Mouse (Mus musculus): ENCODE data around the gene Gen1.

Gen1 gene

GRCm38 (mm10) chr12:11265382-11266281, at the start of gene Gen1, which contains the start of gene Smc6:
Gen1 (minus strand) TSS chr12:11265801.
Smc6 (plus strand) TSS chr12:11265886.
- DNase-seq (ENCODE audit: low read depth, low spot score) = peak; percentile 97

- DNase-seq (ENCODE audit: low read depth, low spot score) = no peak
Observed at GRCm38 (mm10) chr12:11313840-11314239, 48.2 kb upstream of the Gen1 start.

DNA sequence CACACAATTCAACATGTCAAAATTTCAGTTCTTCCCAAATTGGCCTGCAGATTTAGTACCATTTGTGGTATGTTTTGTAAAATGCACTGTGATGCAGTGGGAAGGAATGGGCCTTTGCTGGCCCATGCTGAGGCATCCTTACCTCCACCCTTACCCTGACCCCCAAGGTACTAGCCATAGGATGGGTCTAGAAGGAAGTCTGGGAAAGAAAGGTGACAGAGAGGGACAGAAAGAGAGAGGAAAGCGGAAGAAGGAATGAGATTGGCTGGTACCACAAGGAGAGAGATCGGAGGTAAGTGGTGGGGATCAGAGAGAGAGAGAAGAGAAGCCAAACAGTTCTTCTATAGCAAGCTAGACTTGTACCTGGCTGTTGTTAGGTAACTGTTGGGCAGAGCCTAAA, 45.5 kb upstream of the Gen1 start:
- no peak for DNase-seq (ENCODE audit: low read depth, low spot score)

GRCm38 (mm10) chr12:11306753-11307645, 41.4 kb upstream of the Gen1 start:
- DNase-seq (ENCODE audit: low read depth, low spot score) = no peak

DNA sequence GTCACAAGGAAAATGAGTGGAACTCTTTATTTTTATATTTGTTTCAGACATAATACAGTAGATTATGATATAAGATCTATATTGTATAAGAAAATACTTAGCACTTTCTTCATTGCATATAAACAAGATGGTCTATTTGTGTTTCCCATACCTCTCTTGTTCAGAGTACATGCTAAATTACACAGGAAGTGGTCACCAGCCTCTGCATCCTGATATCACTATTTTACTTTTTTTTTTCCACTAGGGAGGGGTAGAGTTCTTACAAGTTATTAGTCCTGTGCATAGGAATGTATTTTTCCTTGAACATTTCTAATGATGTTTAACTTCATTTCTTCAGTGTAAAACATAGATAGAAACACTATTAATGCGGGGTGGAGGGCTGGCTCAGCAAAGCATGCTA, 35.3 kb upstream of the Gen1 start:
- no peak for DNase-seq (ENCODE audit: low read depth, low spot score)

DNA sequence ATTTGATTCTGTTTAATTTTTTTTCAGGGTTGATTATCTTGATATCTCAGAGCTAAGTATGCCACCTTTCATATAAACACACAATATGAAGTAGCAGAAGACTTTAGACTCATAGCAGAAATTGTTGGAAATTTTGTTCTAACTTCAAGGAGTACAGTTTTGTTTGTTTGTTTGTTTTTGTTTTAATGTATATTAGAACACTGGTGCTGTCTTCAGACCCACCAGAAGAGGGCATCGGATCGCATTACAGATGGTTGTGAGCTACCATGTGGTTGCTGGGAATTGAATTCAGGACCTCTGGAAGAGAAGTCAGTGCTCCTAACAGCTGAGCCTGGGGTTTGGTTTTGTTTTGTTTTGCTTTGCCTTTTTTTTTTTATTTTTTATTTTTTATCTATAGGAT, 20.8 kb upstream of the Gen1 start:
- no peak for DNase-seq (ENCODE audit: low read depth, low spot score)

DNA sequence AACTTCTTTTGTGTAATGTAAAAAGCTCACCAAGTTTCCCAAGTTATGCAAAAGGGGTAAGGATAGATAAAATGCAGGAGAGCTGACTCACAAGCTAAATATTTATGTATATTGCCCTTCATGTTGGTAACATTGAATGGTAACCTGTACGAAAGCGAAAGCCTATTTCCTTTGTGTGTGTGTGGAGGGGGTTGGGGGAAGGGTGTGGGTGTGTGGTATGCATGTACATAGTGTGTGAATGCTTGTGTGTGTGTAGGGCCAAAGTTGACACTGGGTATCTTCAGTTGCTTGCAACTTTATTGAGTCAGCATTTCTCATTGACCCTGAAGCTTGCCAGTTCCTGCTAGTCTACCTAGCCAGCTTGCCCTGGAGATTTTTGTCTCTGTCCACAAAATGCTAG, 16.0 kb upstream of the Gen1 start:
- DNase-seq (ENCODE audit: low read depth, low spot score) = no peak

GRCm38 (mm10) chr12:11279886-11280285, 14.3 kb upstream of the Gen1 start:
- no peak for DNase-seq (ENCODE audit: low read depth, low spot score)

- no peak for DNase-seq (ENCODE audit: low read depth, low spot score)
Observed at GRCm38 (mm10) chr12:11277207-11277606, 11.6 kb upstream of the Gen1 start.

DNA sequence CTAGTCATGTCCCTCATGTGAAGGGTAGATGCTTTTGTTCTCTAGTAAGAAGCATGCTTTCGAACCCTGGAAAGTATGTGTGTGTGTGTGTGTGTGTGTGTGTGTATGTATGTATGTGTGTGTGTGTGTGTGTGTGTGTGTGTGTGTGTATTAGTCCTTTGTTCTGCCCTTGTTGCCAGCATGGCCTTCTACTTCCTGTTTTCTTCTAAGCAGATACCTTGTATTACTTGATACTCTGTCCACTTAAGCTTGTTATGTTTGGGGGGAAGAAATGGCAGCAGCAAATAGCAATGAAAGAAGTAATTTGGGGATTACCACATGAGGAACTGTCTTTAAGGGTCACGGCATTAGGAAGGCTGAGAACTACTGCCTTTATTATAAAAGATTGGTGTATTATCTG, 11.0 kb upstream of the Gen1 start:
- DNase-seq (ENCODE audit: low read depth, low spot score) = no peak

DNA sequence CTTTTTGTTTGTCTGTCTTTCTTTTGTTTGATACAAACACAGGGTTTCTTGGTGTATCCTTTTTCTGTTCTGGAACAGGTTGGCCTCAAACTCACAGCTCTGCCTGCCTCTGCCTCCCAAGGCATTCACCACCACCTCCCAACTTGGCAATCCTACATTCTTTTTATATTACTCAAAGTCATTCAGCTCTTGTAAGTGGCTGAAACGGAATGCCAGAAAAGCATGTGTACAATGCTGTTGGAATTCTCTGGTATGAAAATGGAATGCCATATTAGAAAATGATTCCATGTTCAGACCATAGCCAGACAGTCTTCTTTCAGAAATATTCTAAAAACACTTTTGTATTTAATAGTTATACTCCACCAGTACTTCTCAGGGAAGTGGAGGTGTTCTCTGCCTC, 7.6 kb upstream of the Gen1 start:
- DNase-seq (ENCODE audit: low read depth, low spot score) = no peak

DNA sequence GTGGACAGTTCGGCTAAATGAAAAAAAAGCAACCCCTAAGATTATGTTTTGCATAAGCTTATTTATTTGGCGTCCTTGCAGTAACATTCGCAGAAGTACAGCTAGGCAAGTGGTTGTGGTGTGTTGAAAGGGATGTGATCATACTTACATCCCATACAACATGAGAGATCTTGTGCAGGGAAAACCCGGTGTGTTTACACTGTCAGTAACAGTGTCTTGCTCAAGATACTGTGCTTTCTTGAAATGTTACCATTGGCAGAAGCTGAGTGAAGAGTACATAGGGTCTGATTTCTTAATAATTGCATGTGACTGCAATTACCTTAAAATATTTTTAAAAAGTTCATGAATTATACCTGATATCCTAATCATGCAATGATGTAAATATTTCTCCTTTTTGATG, 7.0 kb upstream of the Gen1 start:
- DNase-seq (ENCODE audit: low read depth, low spot score) = no peak

DNA sequence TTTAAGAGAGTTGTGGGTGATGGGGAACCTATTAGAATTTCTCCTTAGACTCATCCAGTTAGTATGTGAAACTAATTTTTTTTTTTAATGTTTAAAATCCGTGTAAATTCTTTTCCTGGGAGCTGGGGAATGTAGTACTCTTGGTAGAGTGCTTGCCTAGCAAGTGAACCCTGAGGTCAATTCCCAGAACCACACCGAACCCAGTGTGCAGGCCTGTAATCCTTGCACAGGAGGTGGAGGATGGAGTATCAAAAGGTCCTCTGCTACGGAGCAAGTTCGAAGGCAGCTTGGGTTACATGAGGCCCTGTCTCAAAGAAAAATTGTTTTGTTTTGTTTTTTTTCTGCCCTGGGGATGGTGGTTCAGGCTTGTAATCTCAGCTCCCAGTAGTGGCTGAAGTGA, 1.4 kb upstream of the Gen1 start:
- DNase-seq (ENCODE audit: low read depth, low spot score) = no peak

DNA sequence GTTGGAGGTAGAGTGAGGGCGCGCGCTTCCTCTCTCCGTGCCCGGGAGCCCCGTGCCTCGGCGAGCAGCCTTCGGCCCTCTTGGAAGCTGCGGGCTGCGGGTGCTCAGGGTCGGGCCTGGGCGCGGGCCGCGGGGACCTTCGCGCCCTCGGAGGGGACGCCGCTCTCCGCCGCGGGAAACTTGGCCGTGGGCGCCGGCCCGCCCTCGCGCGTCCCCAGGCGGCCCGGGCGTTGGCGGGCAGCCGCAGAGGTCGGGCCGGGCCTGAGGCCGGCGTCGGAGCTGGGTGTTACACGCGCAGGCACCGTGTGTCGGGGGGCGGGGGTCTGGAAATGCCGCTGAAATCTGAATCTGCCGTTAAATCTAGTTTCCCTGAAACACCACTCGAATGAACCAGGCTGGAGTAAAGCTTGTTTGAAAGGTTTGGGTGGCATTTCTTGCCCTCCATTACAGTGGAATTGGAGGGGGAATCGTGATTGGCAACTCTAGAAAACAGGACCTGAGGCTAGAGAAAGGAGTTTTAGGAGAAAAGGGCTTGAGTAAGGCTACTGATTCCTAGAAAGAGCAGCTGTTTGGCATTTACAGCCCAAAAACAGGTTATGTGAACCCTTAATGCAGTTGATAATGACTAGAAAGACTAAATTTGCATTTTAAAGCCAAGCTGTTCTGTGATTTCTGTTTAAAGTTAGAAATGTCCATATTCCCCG, 833 bp upstream of the Gen1 start:
- DNase-seq (ENCODE audit: low read depth, low spot score) = peak; percentile 37

GRCm38 (mm10) chr12:11264895-11265294, 706 bp downstream of the Gen1 start:
- DNase-seq (ENCODE audit: low read depth, low spot score) = no peak

DNA sequence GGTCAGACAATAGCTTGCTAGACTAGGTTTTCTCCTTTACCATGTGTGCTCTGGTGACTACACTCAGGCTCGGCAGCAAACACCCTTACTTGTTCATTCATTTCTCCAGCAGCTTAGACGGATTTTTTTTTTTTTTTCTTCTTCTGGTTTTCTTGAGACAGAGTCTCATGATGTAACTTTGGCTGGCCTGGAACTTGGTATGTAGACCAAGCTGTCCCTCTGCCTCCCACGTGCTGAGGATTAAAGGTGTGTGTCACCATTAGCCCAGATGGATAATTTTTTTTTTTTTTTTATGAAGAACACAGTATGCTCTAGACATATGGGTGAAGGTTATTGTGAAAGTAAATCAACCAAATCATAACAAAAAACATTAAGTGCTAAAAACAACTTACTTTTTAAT, 15.3 kb downstream of the Gen1 start:
- no peak for DNase-seq (ENCODE audit: low read depth, low spot score)

DNA sequence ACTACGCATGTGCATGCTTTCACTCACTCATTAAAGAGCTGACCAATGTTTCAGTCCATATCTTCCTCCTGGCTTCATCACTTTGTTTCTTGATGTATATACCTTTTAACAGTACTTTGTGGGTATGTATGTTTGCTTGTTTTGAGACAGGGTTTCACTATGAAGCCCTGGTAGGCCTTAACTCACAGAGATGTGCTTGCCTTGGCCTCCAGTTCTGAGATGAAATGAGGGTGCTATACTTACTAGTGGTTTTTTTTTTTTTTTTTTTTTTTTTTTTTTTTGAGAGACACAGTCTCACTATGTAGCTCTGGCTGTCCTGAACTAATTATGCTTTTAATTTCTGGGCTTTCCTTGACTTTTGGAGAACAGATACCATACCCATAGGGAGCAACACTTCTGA, 18.1 kb downstream of the Gen1 start:
- DNase-seq (ENCODE audit: low read depth, low spot score) = no peak

DNA sequence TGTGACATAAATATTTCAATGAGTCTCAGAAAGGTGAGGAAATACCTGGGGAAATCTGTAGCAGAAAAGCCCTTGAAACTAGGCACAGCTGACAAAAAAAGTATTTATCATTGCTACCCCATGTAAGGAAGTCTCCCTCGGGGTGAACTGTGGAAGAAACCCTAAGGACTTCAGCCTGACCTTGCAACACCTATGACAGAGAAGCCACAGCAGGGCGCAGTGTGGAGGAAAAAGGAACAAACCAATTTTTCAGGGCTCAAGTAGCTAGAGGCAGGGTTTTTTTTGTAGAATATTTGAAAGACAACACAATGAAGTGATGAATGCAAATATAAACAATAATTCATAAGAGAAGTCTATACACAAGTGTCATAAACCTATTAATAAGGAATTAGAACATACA, 29.6 kb downstream of the Gen1 start:
- DNase-seq (ENCODE audit: low read depth, low spot score) = no peak

DNA sequence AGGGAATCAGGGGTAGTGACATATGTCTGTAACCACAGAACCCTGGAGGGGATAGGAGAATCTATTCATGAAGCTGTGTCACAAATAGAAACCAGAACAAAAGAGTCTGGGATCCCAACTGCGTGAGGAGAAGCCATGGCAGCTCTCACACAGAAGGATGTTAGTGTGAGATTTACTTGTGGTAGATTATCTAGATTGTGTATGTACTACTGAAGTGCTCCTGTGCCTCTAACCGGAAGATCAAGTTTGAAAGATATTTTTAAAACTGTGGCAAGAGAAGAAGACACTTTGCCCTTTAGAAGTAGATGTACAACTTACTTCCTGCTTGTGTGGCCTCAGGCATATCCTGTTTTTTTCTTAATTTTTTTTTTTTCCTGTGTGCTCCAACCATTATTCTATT, 35.3 kb downstream of the Gen1 start:
- no peak for DNase-seq (ENCODE audit: low read depth, low spot score)

DNA sequence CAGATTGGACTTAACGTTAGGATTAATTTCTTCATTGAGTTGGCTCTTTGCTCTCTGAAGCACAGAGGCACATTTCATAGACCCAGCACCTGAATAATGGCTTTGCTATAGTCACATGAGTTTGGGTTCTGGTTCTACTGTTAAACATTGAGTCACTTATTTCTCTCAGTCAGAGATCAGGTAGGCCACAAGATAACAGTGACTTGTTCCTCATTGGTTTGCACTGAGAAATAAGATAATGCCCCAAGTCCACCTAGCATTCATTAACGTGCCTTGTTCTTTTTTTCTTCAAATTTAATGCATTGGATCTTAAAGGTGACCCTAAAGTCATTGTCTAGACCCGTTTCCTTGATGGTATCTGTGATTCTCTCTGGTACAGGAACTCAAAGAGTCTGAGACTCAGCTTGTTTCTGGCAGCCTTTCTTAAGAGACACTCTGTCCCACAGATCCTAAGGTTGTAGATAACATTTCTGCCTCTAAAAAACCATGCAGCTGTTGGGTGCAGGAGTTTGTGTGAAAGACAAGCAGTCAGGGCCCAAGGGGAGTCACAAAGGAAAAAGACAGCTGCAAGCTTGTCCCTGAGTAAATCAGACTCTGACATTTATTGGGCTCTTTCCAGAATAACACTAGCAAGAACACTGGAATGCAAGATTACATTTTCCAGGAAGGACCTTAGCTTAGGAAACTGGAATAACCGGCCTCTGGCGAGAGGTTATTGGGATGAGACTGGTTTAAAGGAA, 38.9 kb downstream of the Gen1 start:
- peak; percentile 59 for DNase-seq (ENCODE audit: low read depth, low spot score)

- no peak for DNase-seq (ENCODE audit: low read depth, low spot score)
Observed at GRCm38 (mm10) chr12:11226123-11226522, 39.5 kb downstream of the Gen1 start.
